Mouse (Mus musculus): Measurements from ENCODE around the gene Col20a1. TPM values are rescaled to one million over a fixed set of nuclear protein-coding genes. Genes with fewer than 3 reads are reported as not detected.

Col20a1 gene
- polyA plus RNA-seq (2012; fragmentation: generic; extraction: Trizol) = 0.24 TPM

DNA sequence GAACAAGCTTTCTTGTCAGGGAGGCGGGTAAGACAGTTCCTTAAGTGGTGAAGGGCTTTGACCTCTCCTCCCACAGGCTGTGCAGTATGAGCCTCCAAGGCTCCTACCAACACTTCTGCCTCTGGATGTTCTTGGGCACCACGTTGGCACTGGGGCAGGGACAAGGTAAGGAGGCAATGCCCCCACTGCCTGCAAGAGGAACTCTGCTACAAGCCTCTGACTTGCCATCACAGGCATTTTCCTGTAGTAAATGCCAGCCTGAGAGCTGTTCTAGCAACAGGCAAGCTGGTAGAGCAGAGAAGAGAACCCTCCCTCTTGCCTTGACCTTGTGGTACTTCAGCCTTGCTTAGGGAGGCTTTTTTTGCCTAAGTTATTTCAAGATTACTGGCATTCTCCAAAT, at the start of gene Col20a1:
Gene Col20a1 (plus strand): TSS at position 87 of the 400 bp plus-strand sequence.
- H3ac ChIP-seq (ENCODE audit: control insufficient read depth, insufficient read length) = no peak within 1 kb of the TSS
- peak; percentile 75 for TF ChIP-seq POLR2AphosphoS2 (IDR thresholded peaks at IDR 0.05; ENCODE audit: insufficient read length, low read depth)
- TF ChIP-seq TCF3 (IDR thresholded peaks at IDR 0.05; ENCODE audit: insufficient read length, low read depth) = no peak
- TF ChIP-seq MAX (IDR thresholded peaks at IDR 0.05; ENCODE audit: low read depth) = no peak
- no peak for TF ChIP-seq POLR2A (IDR thresholded peaks at IDR 0.05; ENCODE audit: insufficient read length, low read depth)
- no peak for TF ChIP-seq REST (IDR thresholded peaks at IDR 0.05; ENCODE audit: insufficient read depth, insufficient read length)

DNA sequence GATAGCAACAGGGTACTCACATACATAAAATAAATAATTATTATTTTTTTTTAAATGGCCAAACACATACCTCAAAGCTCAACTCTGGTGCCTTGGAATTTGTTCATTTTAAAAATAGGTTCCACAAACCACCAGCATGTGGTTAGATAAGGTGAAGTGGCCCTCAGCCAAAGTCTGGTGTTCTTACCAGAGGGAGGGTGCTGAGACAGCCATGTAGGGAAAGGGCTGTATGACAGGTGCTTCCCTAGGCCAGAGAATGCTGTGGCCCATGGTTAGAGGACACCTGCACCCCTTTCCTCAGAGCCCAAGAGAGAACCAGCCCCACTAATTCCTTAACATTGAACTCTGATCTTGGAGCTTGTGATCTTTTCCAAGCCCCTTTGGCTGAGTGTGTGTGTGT, 46.1 kb upstream of the Col20a1 start:
- Histone ChIP-seq H3ac (ENCODE audit: control insufficient read depth, insufficient read length) (no peak overlapping the region), H3K4me3 (no peak overlapping the region), H3K27me3 (ENCODE audit: control insufficient read depth, insufficient read depth, insufficient read length) (peaks cover 25% of the 10 kb centered on the region), H3K36me3 (ENCODE audit: control insufficient read depth, insufficient read depth) (no peaks in the 10 kb centered on the region), H3K4me2 (ENCODE audit: low read depth) (no peak overlapping the region), H3K79me2 (ENCODE audit: control insufficient read depth, insufficient read depth) (no peaks in the 10 kb centered on the region)
- no peak for TF ChIP-seq SRF (IDR thresholded peaks at IDR 0.05; ENCODE audit: control insufficient read depth, insufficient read length, low read depth)
- TF ChIP-seq MYOD1 (IDR thresholded peaks at IDR 0.05; ENCODE audit: control insufficient read depth in 1 of 3, insufficient read length in 2 of 3, low read depth in 2 of 3) = peak in 1 of 3 experiments; percentile 51
- no peak for TF ChIP-seq CEBPB (IDR thresholded peaks at IDR 0.05; ENCODE audit: insufficient read depth, poor library complexity, severe bottlenecking)
- TF ChIP-seq MYOG (IDR thresholded peaks at IDR 0.05; ENCODE audit: control insufficient read depth in 1 of 3, insufficient read depth in 1 of 3, insufficient read length in 2 of 3, low read depth in 2 of 3) = peak in 1 of 3 experiments; percentile 42
- TF ChIP-seq MAX (IDR thresholded peaks at IDR 0.05; ENCODE audit: low read depth) = no peak
- no peak for TF ChIP-seq POLR2A (IDR thresholded peaks at IDR 0.05; ENCODE audit: insufficient read length, low read depth)
- TF ChIP-seq REST (IDR thresholded peaks at IDR 0.05; ENCODE audit: insufficient read depth, insufficient read length) = no peak
- TF ChIP-seq E2F4 (IDR thresholded peaks at IDR 0.05; ENCODE audit: insufficient read depth) = no peak
- TF ChIP-seq POLR2AphosphoS2 (IDR thresholded peaks at IDR 0.05; ENCODE audit: insufficient read length, low read depth) = no peak
- TF ChIP-seq TCF3 (IDR thresholded peaks at IDR 0.05; ENCODE audit: insufficient read length, low read depth) = no peak
- no peak for TF ChIP-seq USF1 (IDR thresholded peaks at IDR 0.05; ENCODE audit: low read depth)
- TF ChIP-seq TCF12 (IDR thresholded peaks at IDR 0.05; ENCODE audit: insufficient read depth, poor library complexity, severe bottlenecking) = no peak

More for the DNA sequence above, at the start of gene Col20a1:
- H3K79me2 ChIP-seq (ENCODE audit: control insufficient read depth, insufficient read depth) = no peaks in the 10 kb centered on the region
- H3K27me3 ChIP-seq (ENCODE audit: control insufficient read depth, insufficient read depth, insufficient read length) = no peaks in the 10 kb centered on the region
- no peak within 1 kb of the TSS for H3K4me2 ChIP-seq (ENCODE audit: low read depth)
- H3K36me3 ChIP-seq (ENCODE audit: control insufficient read depth, insufficient read depth) = peaks cover 6% of the 10 kb centered on the region
- H3K4me3 ChIP-seq = no peak within 1 kb of the TSS

- TF ChIP-seq REST (IDR thresholded peaks at IDR 0.05; ENCODE audit: insufficient read depth, insufficient read length) (no peak), TCF3 (IDR thresholded peaks at IDR 0.05; ENCODE audit: insufficient read length, low read depth) (no peak)
- H3ac ChIP-seq (ENCODE audit: control insufficient read depth, insufficient read length) = no peak overlapping the region
- H3K27me3 ChIP-seq (ENCODE audit: control insufficient read depth, insufficient read depth, insufficient read length) = peaks cover 12% of the 10 kb centered on the region
- H3K4me2 ChIP-seq (ENCODE audit: low read depth) = no peak overlapping the region
- H3K36me3 ChIP-seq (ENCODE audit: control insufficient read depth, insufficient read depth) = no peaks in the 10 kb centered on the region
- no peak overlapping the region for H3K4me3 ChIP-seq
- no peaks in the 10 kb centered on the region for H3K79me2 ChIP-seq (ENCODE audit: control insufficient read depth, insufficient read depth)
These were observed 44.5 kb upstream of the Col20a1 start for GRCm38 (mm10) chr2:180941869-180942268.

DNA sequence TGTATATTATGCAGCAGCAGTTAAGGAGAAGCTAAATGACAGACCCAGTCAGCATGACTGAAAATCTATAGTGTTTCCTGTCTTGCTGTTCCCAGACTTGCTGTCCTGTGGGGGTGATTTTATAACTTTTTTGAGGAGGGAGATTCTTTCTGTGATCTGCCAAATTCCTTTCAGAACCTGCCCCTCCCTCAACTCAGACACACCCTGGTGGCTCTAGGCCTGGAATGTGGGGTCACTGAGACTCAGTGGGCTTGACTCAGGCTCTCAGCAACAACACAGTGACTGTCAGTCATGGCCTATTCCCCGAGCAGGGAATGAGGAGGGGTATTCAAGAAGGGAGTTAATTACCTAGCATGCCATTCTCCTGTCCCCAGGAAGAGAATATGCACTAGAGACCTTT, 36.4 kb upstream of the Col20a1 start:
- H3K4me2 ChIP-seq (ENCODE audit: low read depth) = no peak overlapping the region
- H3K79me2 ChIP-seq (ENCODE audit: control insufficient read depth, insufficient read depth) = no peaks in the 10 kb centered on the region
- H3K27me3 ChIP-seq (ENCODE audit: control insufficient read depth, insufficient read depth, insufficient read length) = peaks cover 66% of the 10 kb centered on the region
- no peak for TF ChIP-seq SRF (IDR thresholded peaks at IDR 0.05; ENCODE audit: control insufficient read depth, insufficient read length, low read depth)
- no peak for TF ChIP-seq MYOG (IDR thresholded peaks at IDR 0.05; ENCODE audit: control insufficient read depth in 1 of 3, insufficient read depth in 1 of 3, insufficient read length in 2 of 3, low read depth in 2 of 3)
- TF ChIP-seq MAX (IDR thresholded peaks at IDR 0.05; ENCODE audit: low read depth) = no peak
- no peak for TF ChIP-seq USF1 (IDR thresholded peaks at IDR 0.05; ENCODE audit: low read depth)
- no peak for TF ChIP-seq POLR2AphosphoS2 (IDR thresholded peaks at IDR 0.05; ENCODE audit: insufficient read length, low read depth)
- no peak for TF ChIP-seq REST (IDR thresholded peaks at IDR 0.05; ENCODE audit: insufficient read depth, insufficient read length)
- no peak overlapping the region for H3ac ChIP-seq (ENCODE audit: control insufficient read depth, insufficient read length)
- no peaks in the 10 kb centered on the region for H3K36me3 ChIP-seq (ENCODE audit: control insufficient read depth, insufficient read depth)
- no peak overlapping the region for H3K4me3 ChIP-seq

DNA sequence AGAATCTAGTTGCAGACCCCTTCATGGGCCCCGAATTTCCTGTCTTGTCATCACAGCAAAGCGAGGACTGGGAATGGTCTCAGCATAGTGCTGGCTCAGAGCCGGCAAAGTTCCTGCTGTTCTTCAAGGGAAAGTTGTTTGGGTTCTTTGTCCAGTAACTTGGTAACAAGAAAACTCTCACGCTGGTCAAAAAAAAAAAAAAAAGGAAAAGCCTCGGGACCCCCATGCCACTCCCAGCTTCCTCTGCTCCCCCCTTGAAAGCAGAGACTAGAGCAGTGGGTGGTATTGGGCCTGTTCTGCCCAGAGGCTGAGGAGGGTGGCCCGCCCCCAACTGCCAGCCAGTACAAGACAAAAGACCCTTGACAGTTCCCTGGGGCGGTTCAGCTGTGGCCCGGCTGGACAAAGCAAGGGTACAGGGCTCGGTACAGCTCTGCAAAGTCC, 33.6 kb upstream of the Col20a1 start:
- Histone ChIP-seq H3ac (ENCODE audit: control insufficient read depth, insufficient read length) (no peak overlapping the region), H3K36me3 (ENCODE audit: control insufficient read depth, insufficient read depth) (no peaks in the 10 kb centered on the region), H3K4me2 (ENCODE audit: low read depth) (no peak overlapping the region), H3K27me3 (ENCODE audit: control insufficient read depth, insufficient read depth, insufficient read length) (peaks cover 79% of the 10 kb centered on the region), H3K4me3 (no peak overlapping the region), H3K79me2 (ENCODE audit: control insufficient read depth, insufficient read depth) (no peaks in the 10 kb centered on the region)
- no peak for TF ChIP-seq CEBPB (IDR thresholded peaks at IDR 0.05; ENCODE audit: insufficient read depth, poor library complexity, severe bottlenecking)
- TF ChIP-seq MAX (IDR thresholded peaks at IDR 0.05; ENCODE audit: low read depth) = no peak
- no peak for TF ChIP-seq TCF3 (IDR thresholded peaks at IDR 0.05; ENCODE audit: insufficient read length, low read depth)
- no peak for TF ChIP-seq MYOG (IDR thresholded peaks at IDR 0.05; ENCODE audit: control insufficient read depth in 1 of 3, insufficient read depth in 1 of 3, insufficient read length in 2 of 3, low read depth in 2 of 3)
- TF ChIP-seq REST (IDR thresholded peaks at IDR 0.05; ENCODE audit: insufficient read depth, insufficient read length) = no peak
- no peak for TF ChIP-seq TCF12 (IDR thresholded peaks at IDR 0.05; ENCODE audit: insufficient read depth, poor library complexity, severe bottlenecking)
- TF ChIP-seq USF1 (IDR thresholded peaks at IDR 0.05; ENCODE audit: low read depth) = no peak
- TF ChIP-seq MYOD1 (IDR thresholded peaks at IDR 0.05; ENCODE audit: control insufficient read depth in 1 of 3, insufficient read length in 2 of 3, low read depth in 2 of 3) = no peak
- no peak for TF ChIP-seq SRF (IDR thresholded peaks at IDR 0.05; ENCODE audit: control insufficient read depth, insufficient read length, low read depth)
- no peak for TF ChIP-seq POLR2A (IDR thresholded peaks at IDR 0.05; ENCODE audit: insufficient read length, low read depth)
- no peak for TF ChIP-seq POLR2AphosphoS2 (IDR thresholded peaks at IDR 0.05; ENCODE audit: insufficient read length, low read depth)
- TF ChIP-seq E2F4 (IDR thresholded peaks at IDR 0.05; ENCODE audit: insufficient read depth) = no peak
